Mouse (Mus musculus) heart, embryonic 14.5 days (tissue): ENCODE results near the gene 5031439G07Rik. TPM values are rescaled to one million over a fixed set of nuclear protein-coding genes. Genes with fewer than 3 reads are reported as not detected.

Experiments
- ATAC-seq: fragments of 200-750 bp; cut with Nextera tagmentation; 2 replicates; pipeline ENCODE4 v1.8.0; 2017; ENCODE audit warnings: low read depth, moderate TSS enrichment; ENCODE audit not compliant: insufficient number of reproducible peaks, insufficient read depth, low FRiP score
- H3K27ac ChIP-seq, 2 experiments: fragments of 200-500 bp in 1 of 2; fragments of 300-500 bp in 1 of 2; sonication (generic) in 1 of 2; replicated peaks in 1 of 2; 2 replicates each; pipeline ENCODE4 v1.5.1; 2012 to 2014; ENCODE audit warnings: low read depth in 2 of 2, low read length in 2 of 2, control low read depth in 1 of 2, mild to moderate bottlenecking in 1 of 2, mixed read lengths in 1 of 2; ENCODE audit not compliant: control insufficient read depth in 1 of 2, insufficient read depth in 1 of 2
- H3K27me3 ChIP-seq: fragments of 300-500 bp; sonication (generic); 2 replicates; pipeline ENCODE4 v1.6.1; 2014; ENCODE audit warnings: mild to moderate bottlenecking, low read length, control low read depth; ENCODE audit not compliant: control insufficient read depth, insufficient read depth
- H3K36me3 ChIP-seq: fragments of 300-500 bp; sonication (generic); 2 replicates; pipeline ENCODE4 v1.6.1; 2014; ENCODE audit warnings: mild to moderate bottlenecking, control low read depth, low read length, mixed read lengths; ENCODE audit not compliant: control insufficient read depth, insufficient read depth
- H3K4me1 ChIP-seq, 2 experiments: fragments of 200-500 bp in 1 of 2; fragments of 300-500 bp in 1 of 2; sonication (generic) in 1 of 2; 2 replicates each; pipeline ENCODE4 v1.6.1; 2012 to 2014; ENCODE audit warnings: low read length in 2 of 2, control low read depth in 1 of 2, mixed read lengths in 1 of 2; ENCODE audit not compliant: control insufficient read depth in 2 of 2, insufficient read depth in 2 of 2
- H3K4me2 ChIP-seq: fragments of 300-500 bp; sonication (generic); 2 replicates; pipeline ENCODE4 v1.6.1; 2014; ENCODE audit warnings: mild to moderate bottlenecking, low read length
- H3K4me3 ChIP-seq, 2 experiments: fragments of 200-500 bp in 1 of 2; fragments of 300-500 bp in 1 of 2; sonication (generic) in 1 of 2; 2 replicates each; pipeline ENCODE4 v1.5.1; 2012 to 2014; ENCODE audit warnings: low read length in 2 of 2, mild to moderate bottlenecking in 2 of 2, control low read depth in 1 of 2, low read depth in 1 of 2, moderate library complexity in 1 of 2; ENCODE audit not compliant: control insufficient read depth in 1 of 2, insufficient read depth in 1 of 2
- H3K9ac ChIP-seq: fragments of 300-500 bp; sonication (generic); 2 replicates; pipeline ENCODE4 v1.6.1; 2014; ENCODE audit warnings: mild to moderate bottlenecking, low read length
- H3K9me3 ChIP-seq: fragments of 300-500 bp; sonication (generic); 2 replicates; pipeline ENCODE4 v1.6.1; 2016; ENCODE audit warnings: low read length, control low read depth; ENCODE audit not compliant: control insufficient read depth
- WGBS: fragments of 180-500 bp; shearing (Covaris S2); extraction: QIAGEN DNeasy Blood & Tissue Kit; methylation state at CpG from one replicate; pipeline ENCODE4 v1.1.7; 2014; 5-methylcytosine and 5-hydroxymethylcytosine counted together
- polyA plus RNA-seq: library from polyadenylated mRNA; unstranded; fragments of >200 nt; fragmentation: Nextera tagmentation; extraction: Ambion mirVana; gene quantifications from 2 replicates; pipeline ENCODE4 v1.2.1, GENCODE M21; 2014

Gene 5031439G07Rik
- polyA plus RNA-seq, 1 experiment from 2014 or later, result 9.9 TPM

- Histone ChIP-seq H3K9me3 (no peaks in the 10 kb centered on the region), H3K36me3 (peaks cover 51% of the 10 kb centered on the region), H3K27me3 (no peaks in the 10 kb centered on the region), H3K27ac (0 out of 4 replicates have a peak overlapping the region, but pooled peaks of 1 of the 2 experiments have one; percentile 12), H3K4me2 (no peak overlapping the region), H3K4me3 (no peak overlapping the region), H3K4me1 (peaks cover 6 to 22% of the 10 kb centered on the region in 2 experiments; a peak in 3 of 4 replicates), H3K9ac (no peak overlapping the region)
- no peak for ATAC-seq
- WGBS, result 64% methylated on average over 5 of the region's 5 CpGs
These were observed 44.0 kb downstream of the 5031439G07Rik start for GRCm38 (mm10) chr15:84944319-84944718.

DNA sequence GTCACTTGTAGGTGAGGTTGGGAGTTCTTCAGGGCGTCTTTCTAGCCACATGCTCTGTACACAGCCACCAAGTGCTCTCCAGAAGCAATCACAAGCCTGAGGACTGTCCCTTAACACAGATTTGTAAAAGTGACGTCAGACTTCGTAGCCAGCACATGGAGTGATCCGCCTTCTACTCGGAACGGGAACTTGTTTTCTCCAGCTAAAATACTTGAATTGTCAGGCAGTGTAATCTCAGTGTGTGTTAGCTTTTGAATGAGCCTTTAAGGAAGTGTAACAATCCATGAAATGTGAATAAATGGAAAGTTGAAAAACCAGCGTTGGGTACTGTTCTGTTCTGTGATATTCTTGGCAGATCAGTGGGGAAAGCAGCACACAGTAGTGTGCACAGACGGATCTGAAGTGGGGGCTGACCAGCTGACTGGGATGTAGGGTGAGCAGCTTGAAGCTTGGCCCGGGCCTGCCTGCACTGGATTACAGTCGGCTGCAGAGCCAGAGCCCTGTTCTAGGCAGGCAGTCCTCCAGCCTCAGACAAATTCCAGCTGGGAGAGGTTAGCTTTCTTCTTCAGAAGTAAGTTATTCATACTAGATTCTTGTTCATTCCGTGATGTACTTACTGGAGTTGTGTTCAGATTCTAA lies 45.6 kb downstream of the 5031439G07Rik start:
- WGBS, result 58% methylated on average over 11 of the region's 11 CpGs
- 0 out of 2 replicates have a peak, but pooled peaks have one; percentile 26 for ATAC-seq
- Histone ChIP-seq H3K27ac (no peak overlapping the region), H3K4me3 (no peak overlapping the region), H3K4me1 (peaks cover 0 to 11% of the 10 kb centered on the region in 2 experiments; a peak in 2 of 4 replicates), H3K27me3 (no peaks in the 10 kb centered on the region), H3K36me3 (peaks cover 57% of the 10 kb centered on the region), H3K9me3 (no peaks in the 10 kb centered on the region), H3K9ac (no peak overlapping the region), H3K4me2 (no peak overlapping the region)

GRCm38 (mm10) chr15:84940102-84940501 lies 48.2 kb downstream of the 5031439G07Rik start:
- Histone ChIP-seq H3K36me3 (peaks cover 79% of the 10 kb centered on the region), H3K4me3 (no peak overlapping the region), H3K9me3 (no peaks in the 10 kb centered on the region), H3K4me2 (no peak overlapping the region), H3K27me3 (no peaks in the 10 kb centered on the region), H3K27ac (no peak overlapping the region), H3K9ac (no peak overlapping the region), H3K4me1 (peaks cover 0 to 11% of the 10 kb centered on the region in 2 experiments; a peak in 2 of 4 replicates)
- 59% methylated on average over 12 of the region's 12 CpGs for WGBS
- ATAC-seq, result no peak

GRCm38 (mm10) chr15:84934901-84935300 lies 53.5 kb downstream of the 5031439G07Rik start:
- 91% methylated on average over 16 of the region's 16 CpGs for WGBS
- Histone ChIP-seq H3K27ac (no peak overlapping the region), H3K9ac (no peak overlapping the region), H3K4me3 (no peak overlapping the region), H3K36me3 (peaks cover 100% of the 10 kb centered on the region), H3K4me2 (no peak overlapping the region), H3K4me1 (no peaks in the 10 kb centered on the region), H3K9me3 (no peaks in the 10 kb centered on the region), H3K27me3 (no peaks in the 10 kb centered on the region)
- ATAC-seq, result no peak

DNA sequence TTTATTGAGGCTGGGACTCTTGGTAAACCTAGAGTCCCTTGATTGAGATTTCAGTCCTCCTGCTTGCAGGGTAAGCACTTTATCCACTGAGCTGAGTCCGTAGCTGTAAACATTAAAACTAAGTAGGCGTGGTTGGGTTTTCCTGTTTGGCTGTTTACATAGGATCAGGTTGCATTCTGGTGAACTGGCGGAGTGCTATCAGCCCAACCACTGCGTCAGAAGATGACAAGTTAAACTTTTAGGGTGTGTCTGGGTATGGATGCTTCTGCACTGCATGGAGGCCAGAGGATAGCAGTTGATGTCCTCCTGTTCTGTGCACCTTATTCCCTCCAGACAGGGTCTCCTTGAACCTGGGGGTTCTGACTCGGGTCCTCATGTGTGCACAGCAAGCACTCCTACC lies 56.0 kb downstream of the 5031439G07Rik start:
- 77% methylated on average over 5 of the region's 5 CpGs for WGBS
- no peak overlapping the region for H3K9ac ChIP-seq
- no peaks in the 10 kb centered on the region for H3K4me1 ChIP-seq
- H3K9me3 ChIP-seq, result no peaks in the 10 kb centered on the region
- H3K4me2 ChIP-seq, result no peak overlapping the region
- no peak overlapping the region for H3K4me3 ChIP-seq
- no peaks in the 10 kb centered on the region for H3K27me3 ChIP-seq
- ATAC-seq, result no peak
- H3K36me3 ChIP-seq, result peaks cover 100% of the 10 kb centered on the region
- H3K27ac ChIP-seq, result no peak overlapping the region

DNA sequence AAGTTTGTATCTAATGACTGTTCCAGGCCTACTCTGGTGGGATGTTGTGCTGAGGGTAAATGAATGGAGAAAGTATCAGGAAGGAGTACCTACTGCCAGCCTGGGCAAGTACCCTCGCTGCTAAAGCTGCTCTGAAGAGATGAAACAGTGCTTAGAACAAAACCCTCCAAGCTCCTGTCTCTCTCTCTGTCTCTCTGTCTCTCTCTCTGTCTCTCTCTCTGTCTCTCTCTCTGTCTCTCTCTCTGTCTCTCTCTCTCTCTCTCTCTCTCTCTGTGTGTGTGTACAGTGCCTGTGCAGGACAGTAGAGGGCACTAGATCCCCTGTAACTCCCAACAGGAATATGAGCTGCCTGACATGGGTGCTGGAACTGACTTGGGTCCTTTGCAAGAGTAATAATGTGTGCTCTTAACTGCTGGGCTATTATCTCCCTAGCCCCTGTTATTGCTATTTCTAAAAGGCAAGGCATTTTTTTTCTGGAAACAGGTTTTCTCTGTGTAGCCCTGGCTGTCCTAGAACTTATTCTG lies 62.8 kb downstream of the 5031439G07Rik start:
- Histone ChIP-seq H3K9me3 (no peaks in the 10 kb centered on the region), H3K27ac (no peak overlapping the region), H3K36me3 (peaks cover 44% of the 10 kb centered on the region), H3K4me2 (peak overlapping the region; percentile 78), H3K27me3 (no peaks in the 10 kb centered on the region), H3K4me1 (peaks cover 0 to 23% of the 10 kb centered on the region in 2 experiments; a peak in 3 of 4 replicates), H3K4me3 (no peak overlapping the region), H3K9ac (0 out of 2 replicates have a peak overlapping the region, but pooled peaks have one; percentile 18)
- 60% methylated on average over 1 of the region's 1 CpGs for WGBS
- no peak for ATAC-seq

DNA sequence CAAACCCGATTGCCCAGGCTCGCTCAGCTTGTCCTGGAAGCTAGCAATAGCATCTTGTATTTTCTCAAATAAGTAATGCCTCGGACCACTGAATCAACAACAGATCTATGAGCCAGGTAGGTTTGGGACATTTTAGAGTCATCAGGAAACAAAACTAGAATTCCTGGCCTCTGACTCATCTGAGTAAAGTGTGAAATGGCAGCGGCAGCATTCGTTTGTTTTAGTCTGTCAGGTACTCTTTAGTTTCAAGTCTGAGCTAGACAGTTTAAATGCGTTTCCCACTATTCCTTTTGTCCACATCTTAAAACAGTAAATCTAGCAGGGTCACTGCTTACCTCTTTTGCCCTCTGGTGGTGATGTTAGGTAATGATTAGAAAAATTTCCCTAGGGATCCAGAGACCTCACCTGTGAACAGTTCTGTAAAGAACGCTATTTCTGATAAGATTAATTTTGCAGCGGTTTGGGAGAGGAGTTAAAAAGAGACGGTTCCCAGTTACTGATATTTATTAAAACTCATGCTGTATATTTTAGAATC lies 63.5 kb downstream of the 5031439G07Rik start:
- H3K36me3 ChIP-seq, result peaks cover 37% of the 10 kb centered on the region
- H3K27ac ChIP-seq, result no peak overlapping the region
- H3K4me3 ChIP-seq, result peak overlapping the region; percentile 34 to 65; a peak in 3 of 4 replicates
- H3K4me1 ChIP-seq, result peaks cover 0 to 23% of the 10 kb centered on the region in 2 experiments; a peak in 3 of 4 replicates
- H3K4me2 ChIP-seq, result peak overlapping the region; percentile 78
- H3K9ac ChIP-seq, result peak overlapping the region; percentile 84
- 10% methylated on average over 9 of the region's 9 CpGs for WGBS
- no peak for ATAC-seq
- H3K27me3 ChIP-seq, result no peaks in the 10 kb centered on the region
- no peaks in the 10 kb centered on the region for H3K9me3 ChIP-seq
